In genomic region chr5:50461491-50461890, GRCm38 (mm10) we compare ENCODE assay signal across 13 mouse cellular contexts.
"Had no signal": no experiment of that assay in that cellular context is flagged by ENCODE, and none has a peak within 500 bp of the region (broad histone marks: within the 10 kb centered on the region; RNA-seq: fewer than 3 reads in every experiment).

No protein-coding gene starts in this region.

- H3K9ac ChIP-seq: limb, embryonic 13.5 days; liver, embryonic 14.5 days; midbrain, embryonic 15.5 days; neural tube, embryonic 13.5 days had no signal

- H3K9me3 ChIP-seq: limb, embryonic 13.5 days; midbrain, embryonic 10.5 days; midbrain, embryonic 15.5 days; neural tube, embryonic 13.5 days had no signal

- H3K4me1 ChIP-seq: limb, embryonic 13.5 days; midbrain, embryonic 10.5 days; midbrain, embryonic 15.5 days; neural tube, embryonic 13.5 days had no signal

- H3K4me3 ChIP-seq: limb, embryonic 13.5 days; midbrain, embryonic 10.5 days; midbrain, embryonic 15.5 days; neural tube, embryonic 13.5 days had no signal

- H3K4me2 ChIP-seq: limb, embryonic 13.5 days; midbrain, embryonic 15.5 days; neural tube, embryonic 13.5 days had no signal

- ATAC-seq: intestine, embryonic 16.5 days; lung, postnatal 0 days; midbrain, embryonic 15.5 days had no signal

- DNase-seq: lung, adult 18-20 months; lung, postnatal 4 days; right cerebral cortex, adult 18-20 months; right cerebral cortex, postnatal 25 days; thymus, adult 18-20 months; thymus, postnatal 14 days had no signal

- H3K36me3 ChIP-seq: limb, embryonic 13.5 days; midbrain, embryonic 10.5 days; midbrain, embryonic 15.5 days; neural tube, embryonic 13.5 days had no signal

- H3K27me3 ChIP-seq: limb, embryonic 13.5 days; midbrain, embryonic 15.5 days; neural tube, embryonic 13.5 days had no signal

- H3K27ac ChIP-seq: limb, embryonic 13.5 days; liver, embryonic 14.5 days; midbrain, embryonic 10.5 days; midbrain, embryonic 15.5 days; neural tube, embryonic 13.5 days had no signal
